Mouse (Mus musculus) thymus, adult 2 months (tissue): ENCODE data around the gene Dcn.

ENCODE experiments used
- CTCF ChIP-seq: fragments of 200-500 bp; IDR thresholded peaks from 2 replicates; pipeline ENCODE4 v1.5.1; 2012; ENCODE audit warnings: mild to moderate bottlenecking, control low read depth, low read length, moderate library complexity, borderline replicate concordance; ENCODE audit not compliant: control insufficient read depth, poor library complexity, insufficient read depth; ENCODE audit errors: extremely low read depth
- POLR2A ChIP-seq: fragments of 200-500 bp; IDR thresholded peaks from 2 replicates; pipeline ENCODE4 v1.6.1; 2012; ENCODE audit warnings: mild to moderate bottlenecking, low read length, control low read depth, moderate library complexity; ENCODE audit not compliant: control insufficient read depth, poor library complexity, insufficient read depth; ENCODE audit errors: extremely low read depth

DNA sequence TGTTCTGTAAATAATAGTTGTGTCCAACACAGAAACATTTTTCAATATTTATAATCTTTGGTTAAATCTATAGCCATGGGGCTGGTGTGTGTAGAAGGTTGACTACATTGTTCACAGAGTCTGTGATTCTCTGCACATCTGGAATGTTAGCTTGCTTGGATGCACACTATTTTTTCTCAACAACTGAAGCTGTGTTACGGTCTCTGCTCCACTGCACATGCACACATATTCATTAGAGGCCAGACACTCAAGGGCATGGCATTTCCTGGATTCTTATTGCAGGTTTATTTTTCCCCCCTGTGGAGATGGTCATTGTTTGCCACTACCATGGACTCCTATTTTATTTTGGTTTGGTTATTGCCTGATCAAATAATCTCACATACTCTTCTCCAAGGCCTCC is 26.5 kb upstream of the Dcn start:
- TF ChIP-seq CTCF (no peak), POLR2A (no peak)
